Mouse (Mus musculus) MEL (cell line): ENCODE measurements around the gene Igsf21.

Experiments
- CTCF ChIP-seq, 3 experiments: IDR thresholded peaks in 2 of 3; conservative IDR thresholded peaks in 1 of 3; 2 replicates each; pipeline ENCODE4 v1.5.1; 2011 to 2012; ENCODE audit warnings: low read length in 3 of 3, low read depth in 2 of 3, mild to moderate bottlenecking in 2 of 3, improper control_type of control experiment in 1 of 3, inconsistent platforms in 1 of 3, mixed read lengths in 1 of 3, moderate library complexity in 1 of 3; ENCODE audit not compliant: control insufficient read depth in 1 of 3, insufficient read depth in 1 of 3, poor library complexity in 1 of 3, severe bottlenecking in 1 of 3
- EP300 ChIP-seq, 2 experiments: IDR thresholded peaks; 2 replicates each; pipeline ENCODE4 v1.6.1; 2011; ENCODE audit warnings: improper control_type of control experiment in 2 of 2, low read length in 2 of 2, low read depth in 1 of 2, mild to moderate bottlenecking in 1 of 2
- MAFK ChIP-seq: IDR thresholded peaks from 2 replicates; pipeline ENCODE4 v1.6.1; 2011; ENCODE audit warnings: low read depth, mild to moderate bottlenecking, low read length, improper control_type of control experiment, borderline replicate concordance
- MAX ChIP-seq: IDR thresholded peaks from 2 replicates; pipeline ENCODE4 v1.6.1; 2011; ENCODE audit warnings: low read length, improper control_type of control experiment
- MEF2A ChIP-seq: IDR thresholded peaks from 2 replicates; pipeline ENCODE4 v1.6.1; 2014; ENCODE audit warnings: low read depth, mild to moderate bottlenecking, inconsistent platforms, low read length, improper control_type of control experiment; ENCODE audit not compliant: poor library complexity, insufficient replicate concordance, severe bottlenecking; ENCODE audit errors: extremely low read depth
- NELFE ChIP-seq: IDR thresholded peaks from 2 replicates; pipeline ENCODE4 v1.6.1; 2011; ENCODE audit warnings: low read depth, low read length, improper control_type of control experiment
- POLR2A ChIP-seq, 2 experiments: IDR thresholded peaks; 2 replicates each; pipeline ENCODE4 v1.6.1; 2011 to 2012; ENCODE audit warnings: low read length in 2 of 2, mild to moderate bottlenecking in 2 of 2, control low read depth in 1 of 2, improper control_type of control experiment in 1 of 2, low read depth in 1 of 2, moderate library complexity in 1 of 2; ENCODE audit not compliant: control insufficient read depth in 1 of 2, insufficient read depth in 1 of 2, poor library complexity in 1 of 2
- SMC3 ChIP-seq: IDR thresholded peaks from 2 replicates; pipeline ENCODE4 v1.6.1; 2011; ENCODE audit warnings: low read depth, low read length, improper control_type of control experiment
- TCF12 ChIP-seq: IDR thresholded peaks from 2 replicates; pipeline ENCODE4 v1.6.1; 2014; ENCODE audit warnings: low read depth, mild to moderate bottlenecking, inconsistent platforms, low read length, improper control_type of control experiment, moderate library complexity
- USF1 ChIP-seq: IDR thresholded peaks from 2 replicates; pipeline ENCODE4 v1.6.1; 2014; ENCODE audit warnings: low read depth, mild to moderate bottlenecking, inconsistent platforms, low read length, improper control_type of control experiment, moderate library complexity
- USF2 ChIP-seq, 2 experiments: IDR thresholded peaks; 2 replicates each; pipeline ENCODE4 v1.6.1; 2011 to 2012; ENCODE audit warnings: improper control_type of control experiment in 2 of 2, low read length in 2 of 2, borderline replicate concordance in 1 of 2, inconsistent platforms in 1 of 2, low read depth in 1 of 2, mild to moderate bottlenecking in 1 of 2; ENCODE audit not compliant: insufficient read depth in 1 of 2
- ZC3H11A ChIP-seq: IDR thresholded peaks from 2 replicates; pipeline ENCODE4 v1.6.1; 2012; ENCODE audit warnings: low read depth, mild to moderate bottlenecking, inconsistent platforms, low read length, improper control_type of control experiment
- ZMIZ1 ChIP-seq: IDR thresholded peaks from 2 replicates; pipeline ENCODE4 v1.6.1; 2012; ENCODE audit warnings: low read depth, mild to moderate bottlenecking, inconsistent platforms, low read length, improper control_type of control experiment, moderate library complexity

- no peak for TF ChIP-seq MAX
- no peak for TF ChIP-seq MEF2A
- no peak for TF ChIP-seq TCF12
- no peak for TF ChIP-seq CTCF (IDR thresholded peaks at IDR 0.05 in 2 of 3, conservative IDR thresholded peaks at IDR 0.05 in 1 of 3; ENCODE audit: control insufficient read depth in 1 of 3, insufficient read depth in 1 of 3, low read depth in 2 of 3, low read length in 3 of 3, poor library complexity in 1 of 3, severe bottlenecking in 1 of 3)
- TF ChIP-seq EP300 (IDR thresholded peaks at IDR 0.05; ENCODE audit: low read depth in 1 of 2, low read length in 2 of 2) = no peak
- TF ChIP-seq USF2 (IDR thresholded peaks at IDR 0.05; ENCODE audit: borderline replicate concordance in 1 of 2, insufficient read depth in 1 of 2, low read depth in 1 of 2, low read length in 2 of 2) = no peak
- no peak for TF ChIP-seq SMC3
- TF ChIP-seq ZMIZ1 = no peak
- TF ChIP-seq NELFE = no peak
- no peak for TF ChIP-seq POLR2A (IDR thresholded peaks at IDR 0.05; ENCODE audit: control insufficient read depth in 1 of 2, insufficient read depth in 1 of 2, low read depth in 1 of 2, low read length in 2 of 2, poor library complexity in 1 of 2)
- TF ChIP-seq USF1 = no peak
- no peak for TF ChIP-seq MAFK
- no peak for TF ChIP-seq ZC3H11A
Observed at GRCm38 (mm10) chr4:140214406-140214805, 32.2 kb downstream of the Igsf21 start.
